Mouse (Mus musculus): ENCODE measurements at regions not wholly inside any gene's neighbourhood (a gene's known extent, or its start where the extent isn't known, plus 50 kb on each side); places are given as distances from the start of the nearest gene placed in this dataset.

GRCm38 (mm10) chr5:150866198-150866597 lies 86.2 kb upstream of the Kl start:
- Histone ChIP-seq H3K4me1 (ENCODE audit: control insufficient read depth, insufficient read depth, low read length) (no peaks in the 10 kb centered on the region), H3K27ac (ENCODE audit: low read length) (no peak overlapping the region), H3K27me3 (ENCODE audit: control insufficient read depth, insufficient read depth, low read length) (no peaks in the 10 kb centered on the region), H3K9me3 (ENCODE audit: control insufficient read depth, low read depth, low read length) (peaks cover 3% of the 10 kb centered on the region; the same call in 1 of the 2 replicates), H3K4me2 (replicated peaks; ENCODE audit: low read depth, low read length) (no peak overlapping the region), H3K9ac (replicated peaks; ENCODE audit: low read depth, low read length) (no peak overlapping the region), H3K4me3 (ENCODE audit: low read depth, low read length) (no peak overlapping the region), H3K36me3 (ENCODE audit: control insufficient read depth, insufficient read depth, low read length) (no peaks in the 10 kb centered on the region)
- 90% methylated on average over 3 of the region's 3 CpGs for WGBS
- no peak for ATAC-seq (ENCODE audit: insufficient number of reproducible peaks, insufficient read depth, low FRiP score, low read depth)

GRCm38 (mm10) chr5:150869954-150870353 lies 82.5 kb upstream of the Kl start:
- Histone ChIP-seq H3K27ac (ENCODE audit: low read length) (no peak overlapping the region), H3K27me3 (ENCODE audit: control insufficient read depth, insufficient read depth, low read length) (no peaks in the 10 kb centered on the region), H3K9ac (replicated peaks; ENCODE audit: low read depth, low read length) (no peak overlapping the region), H3K4me3 (ENCODE audit: low read depth, low read length) (no peak overlapping the region), H3K4me2 (replicated peaks; ENCODE audit: low read depth, low read length) (no peak overlapping the region), H3K36me3 (ENCODE audit: control insufficient read depth, insufficient read depth, low read length) (no peaks in the 10 kb centered on the region), H3K4me1 (ENCODE audit: control insufficient read depth, insufficient read depth, low read length) (no peaks in the 10 kb centered on the region), H3K9me3 (ENCODE audit: control insufficient read depth, low read depth, low read length) (peaks cover 3% of the 10 kb centered on the region; the same call in 1 of the 2 replicates)
- ATAC-seq (ENCODE audit: insufficient number of reproducible peaks, insufficient read depth, low FRiP score, low read depth), result no peak
- 50% methylated on average over 4 of the region's 4 CpGs for WGBS

- Histone ChIP-seq H3K27me3 (ENCODE audit: control insufficient read depth, insufficient read depth, low read length) (no peaks in the 10 kb centered on the region), H3K9ac (replicated peaks; ENCODE audit: low read depth, low read length) (no peak overlapping the region), H3K4me3 (ENCODE audit: low read depth, low read length) (no peak overlapping the region), H3K4me2 (replicated peaks; ENCODE audit: low read depth, low read length) (no peak overlapping the region), H3K27ac (ENCODE audit: low read length) (no peak overlapping the region), H3K4me1 (ENCODE audit: control insufficient read depth, insufficient read depth, low read length) (no peaks in the 10 kb centered on the region), H3K9me3 (ENCODE audit: control insufficient read depth, low read depth, low read length) (no peaks in the 10 kb centered on the region), H3K36me3 (ENCODE audit: control insufficient read depth, insufficient read depth, low read length) (no peaks in the 10 kb centered on the region)
- ATAC-seq (ENCODE audit: insufficient number of reproducible peaks, insufficient read depth, low FRiP score, low read depth), result no peak
- WGBS, result 47% methylated on average over 4 of the region's 4 CpGs
Observed at GRCm38 (mm10) chr5:150878805-150879204, 73.6 kb upstream of the Kl start.

GRCm38 (mm10) chr5:150883676-150884075 lies 68.7 kb upstream of the Kl start:
- H3K27me3 ChIP-seq (ENCODE audit: control insufficient read depth, insufficient read depth, low read length), result no peaks in the 10 kb centered on the region
- H3K4me3 ChIP-seq (ENCODE audit: low read depth, low read length), result no peak overlapping the region
- H3K27ac ChIP-seq (ENCODE audit: low read length), result no peak overlapping the region
- no peak overlapping the region for H3K4me2 ChIP-seq (replicated peaks; ENCODE audit: low read depth, low read length)
- ATAC-seq (ENCODE audit: insufficient number of reproducible peaks, insufficient read depth, low FRiP score, low read depth), result no peak
- no peaks in the 10 kb centered on the region for H3K9me3 ChIP-seq (ENCODE audit: control insufficient read depth, low read depth, low read length)
- no peaks in the 10 kb centered on the region for H3K36me3 ChIP-seq (ENCODE audit: control insufficient read depth, insufficient read depth, low read length)
- H3K9ac ChIP-seq (replicated peaks; ENCODE audit: low read depth, low read length), result no peak overlapping the region
- WGBS, result 70% methylated on average over 2 of the region's 2 CpGs
- no peaks in the 10 kb centered on the region for H3K4me1 ChIP-seq (ENCODE audit: control insufficient read depth, insufficient read depth, low read length)

GRCm38 (mm10) chr5:150890086-150890485 lies 62.3 kb upstream of the Kl start:
- peak; percentile 46; the same call in 1 of the 2 replicates for ATAC-seq (ENCODE audit: insufficient number of reproducible peaks, insufficient read depth, low FRiP score, low read depth)
- Histone ChIP-seq H3K27me3 (ENCODE audit: control insufficient read depth, insufficient read depth, low read length) (no peaks in the 10 kb centered on the region), H3K4me2 (replicated peaks; ENCODE audit: low read depth, low read length) (no peak overlapping the region), H3K4me1 (ENCODE audit: control insufficient read depth, insufficient read depth, low read length) (peaks cover 9% of the 10 kb centered on the region; the same call in 1 of the 2 replicates), H3K4me3 (ENCODE audit: low read depth, low read length) (no peak overlapping the region), H3K27ac (ENCODE audit: low read length) (no peak overlapping the region), H3K36me3 (ENCODE audit: control insufficient read depth, insufficient read depth, low read length) (no peaks in the 10 kb centered on the region), H3K9me3 (ENCODE audit: control insufficient read depth, low read depth, low read length) (no peaks in the 10 kb centered on the region), H3K9ac (replicated peaks; ENCODE audit: low read depth, low read length) (no peak overlapping the region)
- WGBS, result 66% methylated on average over 4 of the region's 4 CpGs

- WGBS, result 69% methylated on average over 7 of the region's 7 CpGs
- H3K4me1 ChIP-seq (ENCODE audit: control insufficient read depth, insufficient read depth, low read length), result peaks cover 9% of the 10 kb centered on the region; the same call in 1 of the 2 replicates
- no peak overlapping the region for H3K4me2 ChIP-seq (replicated peaks; ENCODE audit: low read depth, low read length)
- H3K9me3 ChIP-seq (ENCODE audit: control insufficient read depth, low read depth, low read length), result no peaks in the 10 kb centered on the region
- no peak overlapping the region for H3K4me3 ChIP-seq (ENCODE audit: low read depth, low read length)
- no peaks in the 10 kb centered on the region for H3K36me3 ChIP-seq (ENCODE audit: control insufficient read depth, insufficient read depth, low read length)
- H3K27me3 ChIP-seq (ENCODE audit: control insufficient read depth, insufficient read depth, low read length), result no peaks in the 10 kb centered on the region
- no peak overlapping the region for H3K27ac ChIP-seq (ENCODE audit: low read length)
- ATAC-seq (ENCODE audit: insufficient number of reproducible peaks, insufficient read depth, low FRiP score, low read depth), result no peak
- H3K9ac ChIP-seq (replicated peaks; ENCODE audit: low read depth, low read length), result no peak overlapping the region
Observed at GRCm38 (mm10) chr5:150891262-150891940, 61.0 kb upstream of the Kl start.

- Histone ChIP-seq H3K27ac (ENCODE audit: low read length) (no peak overlapping the region), H3K9ac (replicated peaks; ENCODE audit: low read depth, low read length) (no peak overlapping the region), H3K27me3 (ENCODE audit: control insufficient read depth, insufficient read depth, low read length) (no peaks in the 10 kb centered on the region), H3K36me3 (ENCODE audit: control insufficient read depth, insufficient read depth, low read length) (no peaks in the 10 kb centered on the region), H3K4me2 (replicated peaks; ENCODE audit: low read depth, low read length) (no peak overlapping the region), H3K4me3 (ENCODE audit: low read depth, low read length) (no peak overlapping the region), H3K9me3 (ENCODE audit: control insufficient read depth, low read depth, low read length) (no peaks in the 10 kb centered on the region), H3K4me1 (ENCODE audit: control insufficient read depth, insufficient read depth, low read length) (peaks cover 9% of the 10 kb centered on the region; the same call in 1 of the 2 replicates)
- no peak for ATAC-seq (ENCODE audit: insufficient number of reproducible peaks, insufficient read depth, low FRiP score, low read depth)
- WGBS, result 23% methylated on average over 3 of the region's 3 CpGs
Observed at GRCm38 (mm10) chr5:150894049-150894738, 58.2 kb upstream of the Kl start.

GRCm38 (mm10) chr5:150894739-150895085 lies 57.7 kb upstream of the Kl start:
- no peak for ATAC-seq (ENCODE audit: insufficient number of reproducible peaks, insufficient read depth, low FRiP score, low read depth)
- 43% methylated on average over 4 of the region's 4 CpGs for WGBS
- H3K4me1 ChIP-seq (ENCODE audit: control insufficient read depth, insufficient read depth, low read length), result peaks cover 9% of the 10 kb centered on the region; the same call in 1 of the 2 replicates
- H3K36me3 ChIP-seq (ENCODE audit: control insufficient read depth, insufficient read depth, low read length), result no peaks in the 10 kb centered on the region
- no peak overlapping the region for H3K27ac ChIP-seq (ENCODE audit: low read length)
- no peak overlapping the region for H3K4me2 ChIP-seq (replicated peaks; ENCODE audit: low read depth, low read length)
- no peaks in the 10 kb centered on the region for H3K27me3 ChIP-seq (ENCODE audit: control insufficient read depth, insufficient read depth, low read length)
- H3K9ac ChIP-seq (replicated peaks; ENCODE audit: low read depth, low read length), result no peak overlapping the region
- H3K4me3 ChIP-seq (ENCODE audit: low read depth, low read length), result no peak overlapping the region
- H3K9me3 ChIP-seq (ENCODE audit: control insufficient read depth, low read depth, low read length), result no peaks in the 10 kb centered on the region

Data from stomach, embryonic 14.5 days (tissue).